Mouse (Mus musculus): ENCODE measurements around the gene Dctn2. TPM values are rescaled to one million over a fixed set of nuclear protein-coding genes. Genes with fewer than 3 reads are reported as not detected.

Gene Dctn2
- 26.7 TPM for polyA plus RNA-seq (2014; fragmentation: Illumina TruSeq; extraction: RNeasy Lipid Tissue Mini Kit (QIAGEN cat#74804); ENCODE audit: low read depth, low replicate concordance)

DNA sequence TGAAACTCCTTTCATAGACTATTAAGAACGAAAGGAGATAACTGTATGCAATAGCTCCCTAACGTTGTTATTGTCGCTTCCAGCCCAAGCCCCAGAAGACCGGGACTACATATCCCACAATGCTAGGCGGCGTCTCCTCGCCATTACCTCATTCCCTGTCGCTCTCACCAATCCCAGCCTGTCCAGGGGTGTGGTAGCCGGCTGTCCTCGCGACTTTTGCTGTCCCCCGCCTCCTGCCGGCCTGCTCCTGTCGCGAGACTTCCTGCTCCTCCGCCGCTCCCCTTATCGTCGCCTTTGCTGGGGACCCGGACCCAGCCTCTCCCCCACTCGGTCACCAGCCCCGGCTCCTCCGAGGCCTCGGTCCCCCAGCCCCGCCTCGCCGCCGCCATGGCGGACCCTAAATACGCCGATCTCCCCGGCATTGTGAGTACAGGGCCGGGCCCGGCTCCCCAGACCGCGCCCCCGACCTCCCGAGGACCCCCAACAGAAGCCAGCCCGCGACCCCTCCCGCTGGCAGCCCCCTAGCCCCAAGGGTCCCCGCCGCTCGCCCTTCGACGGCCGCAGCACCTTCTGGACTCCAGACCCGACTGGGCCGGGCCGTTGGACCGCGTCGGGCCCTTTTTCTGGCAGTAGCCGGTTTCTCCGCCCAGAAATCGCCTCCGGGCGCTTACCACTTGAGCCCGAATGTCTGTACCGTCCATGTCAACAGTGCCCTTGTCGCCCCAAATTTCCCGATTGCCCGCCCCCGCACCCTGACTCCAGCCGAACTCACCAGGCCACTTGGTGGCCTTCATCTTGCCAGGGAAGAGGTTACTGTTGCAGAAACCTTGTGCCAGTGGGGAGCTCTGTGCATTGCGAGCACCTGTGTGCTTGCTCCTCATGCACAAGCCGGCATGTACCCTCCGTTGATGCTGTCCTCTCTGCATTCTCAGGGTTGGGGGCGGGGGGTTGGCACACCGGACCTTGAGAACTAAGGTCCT lies at the start of gene Dctn2:
Dctn2 (plus strand) TSS at position 257 of the 980 bp plus-strand sequence.

DNA sequence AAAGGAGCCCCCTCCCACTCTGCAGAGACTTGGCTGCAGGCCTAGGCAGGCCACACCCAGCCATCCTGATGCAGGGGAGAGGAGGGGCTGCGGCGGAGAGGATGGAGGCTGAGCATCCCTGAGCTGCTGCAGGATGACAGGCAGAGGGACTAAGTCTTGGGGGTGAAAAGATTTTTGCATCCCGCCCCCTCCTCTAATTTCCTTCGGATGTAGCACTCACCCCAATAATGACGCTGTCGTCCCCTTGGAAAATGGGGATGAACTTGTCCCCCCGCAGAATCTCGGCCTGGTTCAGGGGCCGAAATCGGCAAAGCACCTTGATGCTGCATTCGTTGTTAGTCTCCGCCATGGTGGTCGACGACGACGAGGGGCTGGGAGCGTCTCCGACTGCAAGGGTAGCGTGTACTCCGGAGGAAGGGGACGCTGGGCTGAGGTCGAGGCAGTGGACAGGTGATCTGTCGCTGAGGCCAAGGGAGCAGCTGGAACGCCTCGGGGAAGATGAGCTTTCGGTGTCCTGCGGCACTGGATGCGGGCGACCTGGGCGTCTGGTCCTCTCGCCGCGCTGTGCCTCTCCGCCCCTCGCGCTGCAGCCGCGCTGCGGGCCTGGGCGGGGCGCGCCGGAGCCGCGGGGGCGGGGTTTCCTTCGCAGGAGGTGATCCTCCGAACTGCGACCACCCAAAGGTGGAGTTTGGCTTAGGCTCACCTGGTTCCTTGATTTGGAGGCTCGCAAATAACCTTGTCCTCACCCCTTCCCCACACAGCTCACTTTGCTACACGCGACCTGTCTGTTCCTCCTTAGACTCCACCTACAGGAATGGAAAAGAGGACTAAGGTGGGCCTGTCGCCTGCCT lies 3.4 kb upstream of the Dctn2 start, which contains the start of gene Kif5a:
Kif5a (minus strand) TSS at position 801 of the 851 bp plus-strand sequence.

DNA sequence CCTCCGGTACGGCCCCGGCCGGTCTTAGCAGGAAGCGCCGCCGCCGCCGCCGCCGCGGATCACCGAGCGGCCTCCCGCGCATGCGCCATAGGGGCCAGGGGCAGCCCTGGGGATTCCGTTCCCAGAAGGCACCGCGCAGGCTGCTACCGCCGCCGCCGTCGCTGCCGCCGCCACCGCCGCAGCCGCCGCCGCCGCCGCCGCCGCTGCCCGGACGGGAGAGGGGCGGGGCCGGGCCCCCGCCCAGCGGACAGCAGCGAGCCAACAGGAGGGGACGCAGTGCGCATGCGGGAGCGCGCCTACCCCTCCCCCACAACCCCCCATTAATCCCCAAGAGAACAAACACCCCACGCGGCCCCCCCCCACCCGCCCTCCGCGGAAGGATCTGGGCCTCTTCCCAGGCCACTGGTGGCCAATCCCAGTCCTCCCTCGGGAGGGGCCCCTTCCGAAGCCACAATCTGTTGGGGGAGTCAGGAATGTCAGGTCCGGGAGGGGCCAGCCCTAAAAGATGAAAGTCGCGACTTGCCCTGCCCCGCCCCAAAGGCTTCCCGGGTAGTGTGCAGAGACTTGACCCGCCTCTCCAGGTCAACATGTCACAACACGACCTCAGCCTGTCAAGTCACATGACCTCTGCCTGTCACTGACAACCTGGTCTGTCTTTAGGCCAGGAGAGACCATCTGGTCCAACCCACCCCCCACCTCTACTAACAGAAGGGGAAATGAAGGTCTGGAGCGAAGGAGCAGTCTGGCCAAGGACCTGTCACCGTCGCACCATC lies 22.8 kb downstream of the Dctn2 start, which contains the start of gene Mbd6:
Mbd6 (minus strand) TSS at position 219 of the 773 bp plus-strand sequence.

DNA sequence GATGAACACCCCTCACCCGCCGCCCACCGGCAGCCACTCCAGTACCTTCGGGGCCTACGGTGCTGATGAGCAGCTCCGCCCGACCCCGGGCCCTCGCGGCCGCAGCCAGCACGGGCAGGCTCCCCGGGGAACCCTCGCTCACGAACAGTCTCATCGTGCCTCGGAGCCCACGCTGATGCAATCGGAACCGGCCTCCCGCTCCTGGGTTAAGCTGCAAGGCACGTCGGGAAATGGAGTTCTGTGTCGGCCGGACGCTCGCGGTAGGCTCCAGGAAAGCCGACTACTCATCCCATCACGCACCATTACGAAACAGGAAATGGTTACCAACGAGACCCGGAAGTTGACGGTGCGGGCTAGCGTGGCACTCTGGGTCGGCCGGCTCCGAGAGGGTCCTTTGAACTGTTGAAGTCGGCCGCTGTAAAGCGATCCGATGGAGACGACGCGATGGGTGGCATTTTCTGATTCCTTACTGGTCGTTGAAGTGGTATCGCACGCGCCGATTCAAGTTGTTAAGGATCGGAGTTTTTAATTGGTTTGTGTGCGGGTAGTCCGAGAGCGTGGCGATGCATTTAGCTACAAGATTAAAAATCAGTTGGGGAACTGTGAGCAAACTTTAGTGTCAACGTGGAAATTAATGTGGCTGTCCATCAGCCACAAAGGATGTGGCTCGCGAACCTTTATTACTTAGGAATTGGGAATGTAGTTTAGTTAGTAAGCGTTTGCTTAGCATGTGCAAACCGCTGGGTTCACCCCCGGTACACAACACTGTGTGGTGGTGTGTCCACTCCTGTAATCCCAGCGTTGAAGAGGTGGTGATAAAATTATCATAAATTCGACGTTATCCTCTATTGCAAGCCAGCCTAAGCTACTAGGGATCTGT lies 45.5 kb downstream of the Dctn2 start, which contains the start of gene Mars:
Mars (minus strand) TSS at position 311 of the 880 bp plus-strand sequence.

DNA sequence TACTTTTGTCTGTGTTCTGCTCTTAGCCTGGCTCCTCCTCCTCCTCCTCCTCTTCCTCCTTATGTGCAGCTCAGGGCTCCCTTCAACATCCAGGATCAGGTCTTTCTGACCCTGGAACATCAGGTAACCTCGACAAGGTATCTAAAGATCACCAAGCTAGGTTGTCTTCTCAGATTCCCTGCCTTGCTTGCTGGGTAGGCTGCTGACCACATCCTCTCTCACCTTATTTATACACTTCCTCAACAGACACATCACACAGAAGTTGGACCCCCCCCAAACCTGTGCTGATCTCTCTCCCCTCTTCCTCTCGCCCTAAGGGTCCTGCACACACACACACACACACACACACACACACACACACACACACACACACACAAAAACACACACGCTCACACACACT lies 55.5 kb downstream of the Dctn2 start, which contains the start of gene Arhgap9:
Arhgap9 (plus strand) TSS at position 344 of the 400 bp plus-strand sequence.

Other genes with a start within 250 kb of the Dctn2 start
- 6.5 TPM for gene Tsfm, start 235.5 kb upstream of the Dctn2 start, polyA plus RNA-seq (2014; fragmentation: Illumina TruSeq; extraction: RNeasy Lipid Tissue Mini Kit (QIAGEN cat#74804); ENCODE audit: low read depth, low replicate concordance)
- gene Mettl1, start 225.0 kb upstream of the Dctn2 start, polyA plus RNA-seq (2014; fragmentation: Illumina TruSeq; extraction: RNeasy Lipid Tissue Mini Kit (QIAGEN cat#74804); ENCODE audit: low read depth, low replicate concordance), result 4.2 TPM
- 1.1 TPM for gene Eef1akmt3, start 224.9 kb upstream of the Dctn2 start, polyA plus RNA-seq (2014; fragmentation: Illumina TruSeq; extraction: RNeasy Lipid Tissue Mini Kit (QIAGEN cat#74804); ENCODE audit: low read depth, low replicate concordance)
- gene Cyp27b1, start 218.1 kb upstream of the Dctn2 start, polyA plus RNA-seq (2014; fragmentation: Illumina TruSeq; extraction: RNeasy Lipid Tissue Mini Kit (QIAGEN cat#74804); ENCODE audit: low read depth, low replicate concordance), result not detected
- gene March9, start 206.2 kb upstream of the Dctn2 start, polyA plus RNA-seq (2014; fragmentation: Illumina TruSeq; extraction: RNeasy Lipid Tissue Mini Kit (QIAGEN cat#74804); ENCODE audit: low read depth, low replicate concordance), result 1.4 TPM
- 15.3 TPM for gene Cdk4, start 202.8 kb upstream of the Dctn2 start, polyA plus RNA-seq (2014; fragmentation: Illumina TruSeq; extraction: RNeasy Lipid Tissue Mini Kit (QIAGEN cat#74804); ENCODE audit: low read depth, low replicate concordance)
- 45.5 TPM for gene Tspan31, start 196.1 kb upstream of the Dctn2 start, polyA plus RNA-seq (2014; fragmentation: Illumina TruSeq; extraction: RNeasy Lipid Tissue Mini Kit (QIAGEN cat#74804); ENCODE audit: low read depth, low replicate concordance)
- 0.25 TPM for gene Agap2, start 191.1 kb upstream of the Dctn2 start, polyA plus RNA-seq (2014; fragmentation: Illumina TruSeq; extraction: RNeasy Lipid Tissue Mini Kit (QIAGEN cat#74804); ENCODE audit: low read depth, low replicate concordance)
- gene Os9, start 145.2 kb upstream of the Dctn2 start, polyA plus RNA-seq (2014; fragmentation: Illumina TruSeq; extraction: RNeasy Lipid Tissue Mini Kit (QIAGEN cat#74804); ENCODE audit: low read depth, low replicate concordance), result 10.3 TPM
- gene B4galnt1, start 101.1 kb upstream of the Dctn2 start, polyA plus RNA-seq (2014; fragmentation: Illumina TruSeq; extraction: RNeasy Lipid Tissue Mini Kit (QIAGEN cat#74804); ENCODE audit: low read depth, low replicate concordance), result 3.1 TPM
- not detected for gene Slc26a10, start 85.7 kb upstream of the Dctn2 start, polyA plus RNA-seq (2014; fragmentation: Illumina TruSeq; extraction: RNeasy Lipid Tissue Mini Kit (QIAGEN cat#74804); ENCODE audit: low read depth, low replicate concordance)
- gene Arhgef25, start 76.3 kb upstream of the Dctn2 start, polyA plus RNA-seq (2014; fragmentation: Illumina TruSeq; extraction: RNeasy Lipid Tissue Mini Kit (QIAGEN cat#74804); ENCODE audit: low read depth, low replicate concordance), result 8.2 TPM
- gene Dtx3, start 70.6 kb upstream of the Dctn2 start, polyA plus RNA-seq (2014; fragmentation: Illumina TruSeq; extraction: RNeasy Lipid Tissue Mini Kit (QIAGEN cat#74804); ENCODE audit: low read depth, low replicate concordance), result 3.4 TPM
- gene Pip4k2c, start 54.8 kb upstream of the Dctn2 start, polyA plus RNA-seq (2014; fragmentation: Illumina TruSeq; extraction: RNeasy Lipid Tissue Mini Kit (QIAGEN cat#74804); ENCODE audit: low read depth, low replicate concordance), result 23.3 TPM
- 2.3 TPM for gene Kif5a, start 3.0 kb upstream of the Dctn2 start, polyA plus RNA-seq (2014; fragmentation: Illumina TruSeq; extraction: RNeasy Lipid Tissue Mini Kit (QIAGEN cat#74804); ENCODE audit: low read depth, low replicate concordance)
- 3.3 TPM for gene Mbd6, start 22.6 kb downstream of the Dctn2 start, polyA plus RNA-seq (2014; fragmentation: Illumina TruSeq; extraction: RNeasy Lipid Tissue Mini Kit (QIAGEN cat#74804); ENCODE audit: low read depth, low replicate concordance)
- 5.4 TPM for gene Mars, start 45.4 kb downstream of the Dctn2 start, polyA plus RNA-seq (2014; fragmentation: Illumina TruSeq; extraction: RNeasy Lipid Tissue Mini Kit (QIAGEN cat#74804); ENCODE audit: low read depth, low replicate concordance)
- 0.41 TPM for gene Arhgap9, start 55.6 kb downstream of the Dctn2 start, polyA plus RNA-seq (2014; fragmentation: Illumina TruSeq; extraction: RNeasy Lipid Tissue Mini Kit (QIAGEN cat#74804); ENCODE audit: low read depth, low replicate concordance)
- gene Gli1, start 75.6 kb downstream of the Dctn2 start, polyA plus RNA-seq (2014; fragmentation: Illumina TruSeq; extraction: RNeasy Lipid Tissue Mini Kit (QIAGEN cat#74804); ENCODE audit: low read depth, low replicate concordance), result 0.38 TPM
- gene Inhbe, start 88.0 kb downstream of the Dctn2 start, polyA plus RNA-seq (2014; fragmentation: Illumina TruSeq; extraction: RNeasy Lipid Tissue Mini Kit (QIAGEN cat#74804); ENCODE audit: low read depth, low replicate concordance), result not detected
- gene Inhbc, start 104.1 kb downstream of the Dctn2 start, polyA plus RNA-seq (2014; fragmentation: Illumina TruSeq; extraction: RNeasy Lipid Tissue Mini Kit (QIAGEN cat#74804); ENCODE audit: low read depth, low replicate concordance), result not detected
- gene R3hdm2, start 114.0 kb downstream of the Dctn2 start, polyA plus RNA-seq (2014; fragmentation: Illumina TruSeq; extraction: RNeasy Lipid Tissue Mini Kit (QIAGEN cat#74804); ENCODE audit: low read depth, low replicate concordance), result 192 TPM
- not detected for gene Stac3, start 235.3 kb downstream of the Dctn2 start, polyA plus RNA-seq (2014; fragmentation: Illumina TruSeq; extraction: RNeasy Lipid Tissue Mini Kit (QIAGEN cat#74804); ENCODE audit: low read depth, low replicate concordance)
- not detected for gene Ndufa4l2, start 248.6 kb downstream of the Dctn2 start, polyA plus RNA-seq (2014; fragmentation: Illumina TruSeq; extraction: RNeasy Lipid Tissue Mini Kit (QIAGEN cat#74804); ENCODE audit: low read depth, low replicate concordance)